Mouse (Mus musculus): ENCODE data around the gene Mkln1.

The Mkln1 gene

DNA sequence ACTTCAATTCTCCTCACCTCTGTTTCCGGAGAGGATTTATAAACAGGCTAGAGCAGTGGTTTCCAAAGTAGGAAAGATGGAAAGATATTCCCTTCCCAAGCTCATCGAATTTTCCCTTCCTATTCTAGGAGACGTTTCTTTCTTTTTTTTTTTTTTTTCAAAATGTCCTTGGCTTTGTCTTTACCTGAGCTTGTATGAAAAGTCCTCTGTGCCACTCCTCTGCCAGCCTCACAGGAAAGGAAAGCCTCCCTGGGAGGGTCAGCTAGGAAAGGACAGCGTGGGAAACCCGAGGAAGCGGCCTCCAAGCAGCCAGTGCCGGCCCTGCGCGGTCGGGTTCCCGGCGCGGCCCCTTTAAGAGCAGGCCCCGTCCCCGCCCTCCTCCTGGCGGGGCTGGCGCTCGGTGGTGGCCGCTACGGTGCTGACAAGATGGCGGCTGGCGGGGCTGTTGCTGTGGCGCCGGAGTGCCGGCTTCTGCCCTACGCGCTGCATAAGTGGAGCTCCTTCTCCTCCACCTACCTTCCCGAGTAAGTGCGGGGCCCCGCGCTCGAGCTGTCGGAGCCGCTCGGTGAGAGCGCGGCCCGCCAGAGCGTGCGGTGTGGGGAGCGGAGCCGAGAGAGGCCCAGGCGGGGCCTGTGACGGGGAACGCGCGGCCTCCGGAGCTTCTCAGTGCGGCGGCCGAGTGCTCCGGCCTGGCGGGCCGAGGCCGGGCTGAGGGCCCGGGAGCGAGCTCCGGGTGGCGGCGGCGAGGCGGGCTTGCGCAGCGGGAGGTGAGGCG lies at the start of gene Mkln1:
Mkln1 (plus strand) TSS at position 305 of the 775 bp plus-strand sequence.
- peak; percentile 84 for DNase-seq (ENCODE audit: low spot score)

DNA sequence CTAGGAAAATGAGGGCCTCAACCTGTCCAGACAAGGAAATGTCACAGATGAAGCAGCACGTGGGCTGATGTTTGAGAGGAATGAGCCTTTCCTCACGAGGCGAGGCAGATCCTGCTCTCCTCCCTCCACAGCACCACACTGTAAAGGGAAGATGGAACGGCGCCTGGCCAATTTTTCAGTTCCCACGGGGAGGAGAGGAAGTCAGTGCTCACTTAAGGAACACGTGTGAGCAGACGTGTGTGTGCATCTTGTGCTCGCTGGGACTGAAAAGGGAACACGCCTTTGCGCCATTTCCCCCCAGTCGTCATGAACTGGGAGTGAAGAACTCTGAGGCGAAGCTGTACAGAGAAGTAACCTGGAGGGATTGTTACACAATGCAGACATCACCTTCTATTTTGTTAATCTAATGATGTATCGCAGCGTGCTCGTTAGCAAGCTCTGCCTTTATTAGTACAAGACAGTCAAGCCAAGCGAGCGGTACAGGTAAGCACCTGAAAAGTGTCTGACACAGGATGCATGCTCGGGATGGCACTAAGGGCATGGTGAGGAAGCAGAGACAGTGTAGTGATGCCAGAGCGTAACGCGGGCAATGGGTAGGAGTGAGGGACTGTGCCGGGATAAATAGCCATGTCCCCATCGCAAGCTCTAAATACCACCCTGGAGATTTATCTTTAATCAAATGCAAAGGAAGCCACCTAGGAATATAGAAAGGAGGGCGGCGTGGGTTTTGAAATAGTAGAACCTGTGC lies 41.9 kb upstream of the Mkln1 start:
- DNase-seq (ENCODE audit: low spot score) = no peak

DNA sequence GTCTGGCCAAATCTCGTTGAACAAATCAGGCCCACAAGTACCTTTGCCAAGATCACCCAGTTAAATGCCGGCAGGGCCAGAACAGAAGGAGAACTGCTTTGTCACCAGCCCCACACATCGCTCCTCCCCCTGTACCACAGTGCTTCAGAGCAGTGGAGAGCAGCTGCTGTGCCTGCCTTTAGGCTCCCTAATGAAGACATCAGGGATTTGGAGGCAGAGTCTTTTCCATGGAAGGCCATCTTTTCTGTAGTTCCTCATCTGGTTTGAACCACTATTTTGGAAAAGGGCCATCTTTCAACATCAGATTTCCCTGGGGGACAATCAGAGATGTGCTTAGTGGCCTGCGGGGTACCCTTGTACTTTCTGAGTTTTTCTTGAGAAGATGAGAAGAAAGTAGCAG lies 41.2 kb upstream of the Mkln1 start:
- DNase-seq (ENCODE audit: low spot score) = no peak

DNA sequence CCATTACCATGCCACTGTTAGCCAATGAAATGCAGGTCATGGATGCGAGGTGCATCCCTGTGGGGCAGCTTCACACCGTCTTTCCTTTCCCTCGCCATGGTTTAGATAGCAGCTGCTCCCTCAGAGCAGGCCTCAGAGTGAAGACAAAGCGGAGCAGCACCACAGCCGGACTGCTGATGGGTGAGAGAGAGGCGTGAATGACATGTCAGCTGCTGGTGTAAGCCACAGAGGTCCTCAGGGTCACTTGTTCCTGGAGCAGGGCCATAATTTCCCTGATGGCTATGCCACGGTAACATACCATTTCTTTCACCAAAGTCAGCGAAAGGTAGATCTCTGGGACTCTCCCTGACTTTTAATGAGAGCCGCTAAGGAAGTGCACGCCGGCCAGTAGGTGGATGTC lies 35.9 kb upstream of the Mkln1 start:
- DNase-seq (ENCODE audit: low spot score) = no peak

DNA sequence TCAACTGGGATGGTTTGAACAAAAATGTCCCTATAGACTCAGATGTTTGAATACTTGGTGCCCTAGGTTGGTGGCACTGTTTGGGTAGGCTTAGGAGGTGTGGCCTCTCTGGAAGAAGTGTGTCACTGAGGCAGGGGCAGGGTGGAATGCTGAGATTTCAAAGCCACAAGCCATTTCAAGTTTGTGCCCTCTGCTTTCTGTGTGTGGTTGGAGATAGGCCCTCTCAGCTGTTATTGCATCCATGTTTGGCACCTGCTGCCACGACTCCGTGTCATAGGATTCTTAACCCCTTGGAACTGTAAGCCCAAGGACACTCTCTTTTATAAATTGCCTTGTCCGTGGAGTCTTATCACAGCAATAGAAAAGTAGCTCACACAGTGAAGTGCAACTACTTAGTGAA lies 34.1 kb upstream of the Mkln1 start:
- no peak for DNase-seq (ENCODE audit: low spot score)

DNA sequence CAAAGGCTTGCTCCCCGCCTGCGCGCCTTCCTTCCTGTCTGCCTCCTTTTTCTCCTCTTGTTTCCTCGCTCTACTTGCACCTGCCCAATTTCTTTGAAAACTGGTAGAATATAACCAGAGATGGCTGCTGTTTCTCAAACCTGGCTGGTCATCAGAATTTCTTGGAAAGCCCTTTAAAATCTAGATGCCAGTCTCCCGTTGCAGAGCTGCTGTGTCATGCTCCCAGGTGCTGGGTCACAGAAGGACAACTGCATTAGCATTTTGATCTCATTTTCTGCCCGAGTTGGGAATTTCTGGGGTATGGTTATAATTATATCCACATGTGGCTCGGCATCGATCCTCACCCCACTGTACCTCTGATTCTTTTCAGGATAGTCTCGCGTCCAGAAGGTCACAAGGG lies 30.6 kb upstream of the Mkln1 start:
- DNase-seq (ENCODE audit: low spot score) = no peak

DNA sequence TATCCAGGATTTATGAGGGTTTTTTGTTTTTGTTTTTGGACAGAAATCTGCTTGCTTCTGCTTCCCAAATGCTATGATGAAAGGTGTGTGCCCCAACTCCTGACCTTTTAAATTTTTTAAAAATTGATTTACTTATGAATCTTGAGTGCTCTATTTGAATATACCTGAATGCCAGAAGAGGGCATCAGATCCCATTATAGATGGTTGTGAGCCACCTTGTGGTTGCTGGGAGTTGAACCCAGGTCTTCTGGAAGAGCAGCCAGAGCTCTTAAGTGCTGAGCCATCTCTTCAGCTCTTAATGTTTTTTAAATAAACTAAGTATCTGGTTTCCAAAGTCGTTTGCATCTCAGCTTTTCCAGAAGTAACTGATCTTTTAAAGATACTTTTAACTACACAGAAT lies 30.0 kb upstream of the Mkln1 start:
- no peak for DNase-seq (ENCODE audit: low spot score)

DNA sequence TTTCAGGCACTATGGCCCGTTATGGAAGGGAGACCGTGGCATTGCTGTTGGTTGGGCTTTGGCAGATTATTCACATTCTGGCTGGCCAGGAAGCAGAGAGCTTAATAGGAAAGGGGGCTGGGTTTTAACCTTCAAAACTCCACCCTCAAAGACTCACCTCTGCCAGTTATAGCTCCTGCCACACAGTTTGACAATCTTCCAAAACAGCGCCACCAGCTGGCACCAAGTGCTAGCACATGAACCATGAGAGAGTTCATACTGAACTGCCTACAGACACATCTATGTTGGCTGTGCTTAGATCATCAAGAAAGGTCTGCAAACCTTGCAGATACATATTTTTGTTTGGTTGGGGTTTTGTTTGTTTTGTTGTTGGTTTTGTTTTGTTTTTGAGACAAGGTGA lies 28.7 kb upstream of the Mkln1 start:
- peak; percentile 19 for DNase-seq (ENCODE audit: low spot score)

DNA sequence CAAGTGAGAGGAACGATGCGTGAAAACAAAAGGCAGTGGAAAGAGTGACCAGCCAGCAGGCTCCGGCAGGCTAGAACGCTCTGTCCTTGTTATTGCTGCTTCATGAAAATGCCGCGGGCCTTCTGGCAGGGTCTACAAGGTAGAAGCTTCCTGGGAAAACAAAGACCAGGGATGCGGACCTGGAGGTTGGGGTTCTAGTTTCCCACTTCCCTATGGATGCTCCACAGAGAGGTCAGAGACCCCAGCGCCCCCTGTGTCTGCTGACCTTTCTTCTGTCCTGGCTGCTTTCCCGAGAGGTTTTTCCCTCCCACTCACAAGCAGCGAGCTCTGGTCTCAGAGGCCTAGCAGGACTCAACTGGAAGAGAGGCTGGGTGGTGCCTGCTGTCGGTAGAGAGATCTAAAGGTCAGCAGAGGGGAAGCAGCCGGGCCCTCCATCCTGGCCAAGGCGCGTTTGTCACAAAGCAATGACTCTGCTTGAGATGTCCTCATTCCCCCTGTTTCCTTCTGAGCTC lies 27.9 kb upstream of the Mkln1 start:
- DNase-seq (ENCODE audit: low spot score) = no peak

DNA sequence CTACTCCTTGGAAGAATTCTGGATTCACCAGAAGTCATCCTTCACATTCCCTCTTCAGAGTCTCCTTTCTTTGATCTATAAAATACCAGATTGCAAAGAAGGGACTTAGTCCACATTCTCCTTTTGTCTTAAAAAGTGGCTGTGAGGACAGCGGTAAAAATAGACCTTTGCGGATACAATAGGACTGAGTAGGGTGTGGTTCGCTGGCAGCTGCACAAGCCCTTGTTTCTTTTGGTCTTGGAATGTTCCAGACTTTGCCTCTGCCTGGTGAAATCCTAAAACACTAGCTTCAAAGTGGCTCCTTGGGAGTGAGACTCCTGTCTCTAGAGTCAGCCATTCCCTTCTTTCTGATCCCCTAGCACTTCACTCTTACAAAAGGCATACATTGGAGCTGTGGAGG lies 27.4 kb upstream of the Mkln1 start:
- no peak for DNase-seq (ENCODE audit: low spot score)

DNA sequence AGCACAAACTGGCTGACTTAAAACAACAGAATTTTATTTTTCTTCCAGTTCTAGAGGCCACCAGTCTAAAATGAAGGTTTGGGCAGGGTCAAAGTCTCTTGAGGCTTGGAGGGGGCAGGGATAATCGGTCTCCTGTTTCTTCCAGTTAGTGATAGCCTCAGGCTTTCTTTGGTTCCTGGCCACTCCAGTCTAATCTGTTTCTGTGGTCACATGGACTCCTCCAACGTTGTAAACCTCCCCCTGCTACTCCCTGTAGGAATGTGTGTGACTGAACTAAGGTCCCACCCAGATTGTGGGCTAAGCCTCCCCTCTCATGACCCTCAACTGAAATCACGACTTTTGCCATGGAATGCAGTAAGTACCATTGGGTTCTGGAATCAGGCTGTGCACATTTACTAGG lies 25.9 kb upstream of the Mkln1 start:
- no peak for DNase-seq (ENCODE audit: low spot score)

DNA sequence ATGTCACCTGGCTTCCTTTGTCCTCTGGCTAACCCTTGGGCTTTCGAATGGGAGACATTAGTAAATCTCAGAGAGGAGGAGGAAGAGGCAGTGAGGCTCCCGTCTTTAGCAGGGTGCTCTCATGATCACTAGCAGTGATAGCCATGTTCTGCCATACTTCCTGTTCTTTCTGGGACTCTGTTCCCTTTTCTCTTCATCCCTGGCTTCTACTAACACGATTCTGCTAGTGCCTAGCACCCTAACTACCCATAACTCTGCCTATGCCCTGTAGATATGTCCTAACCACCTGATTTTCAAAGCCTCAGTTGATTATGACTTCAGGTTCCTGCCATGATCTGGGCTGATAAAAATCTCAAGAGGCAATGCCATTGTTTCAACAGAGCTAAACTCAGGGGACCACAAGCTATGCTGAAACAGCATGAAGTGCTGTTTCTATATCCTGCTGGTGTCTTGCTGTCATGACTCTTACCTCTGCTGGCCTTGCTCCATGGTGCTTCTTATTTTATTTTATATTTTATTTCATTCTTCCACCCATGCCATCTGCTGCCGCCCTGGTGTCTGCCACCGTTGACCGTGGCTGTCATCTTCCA lies 25.4 kb upstream of the Mkln1 start:
- DNase-seq (ENCODE audit: low spot score) = no peak

DNA sequence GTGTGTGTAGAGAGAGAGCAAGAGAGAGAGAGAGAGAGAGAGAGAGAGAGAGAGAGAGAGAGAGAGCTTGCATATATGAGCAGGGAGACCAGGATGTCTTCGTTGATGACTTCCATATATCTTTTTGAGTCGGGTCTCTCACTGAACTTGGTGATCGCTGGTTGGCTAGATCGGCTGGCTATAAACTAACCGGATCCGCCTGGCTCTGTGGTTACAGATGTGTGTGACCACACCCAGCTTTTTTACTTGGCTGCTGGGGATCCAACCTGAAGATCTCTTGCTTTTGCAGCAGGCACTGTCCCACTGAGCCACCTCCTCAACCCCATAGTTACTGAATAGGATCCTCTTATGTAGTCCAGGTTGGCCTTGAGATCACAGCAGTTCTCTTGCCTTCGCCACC lies 15.5 kb upstream of the Mkln1 start:
- DNase-seq (ENCODE audit: low spot score) = no peak

DNA sequence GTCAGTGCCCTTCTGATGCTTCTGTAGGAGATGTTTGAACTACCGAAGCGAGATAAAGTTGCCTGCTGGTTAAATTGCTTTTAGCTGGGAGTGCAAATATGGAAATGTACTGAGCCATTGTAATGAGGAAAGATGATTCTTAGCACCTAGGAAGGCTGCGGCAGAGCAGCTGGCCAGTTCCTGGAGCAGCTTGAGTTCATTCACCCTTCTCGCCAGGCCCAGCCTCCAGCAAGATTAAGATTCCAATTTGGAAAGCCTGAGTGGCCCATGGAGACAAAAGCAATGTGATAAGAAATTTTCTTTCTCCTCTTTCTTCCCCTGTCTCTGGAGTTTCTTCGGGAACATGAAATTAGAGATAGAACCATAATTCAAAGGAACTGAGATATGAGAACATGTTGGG lies 13.7 kb upstream of the Mkln1 start:
- DNase-seq (ENCODE audit: low spot score) = no peak

DNA sequence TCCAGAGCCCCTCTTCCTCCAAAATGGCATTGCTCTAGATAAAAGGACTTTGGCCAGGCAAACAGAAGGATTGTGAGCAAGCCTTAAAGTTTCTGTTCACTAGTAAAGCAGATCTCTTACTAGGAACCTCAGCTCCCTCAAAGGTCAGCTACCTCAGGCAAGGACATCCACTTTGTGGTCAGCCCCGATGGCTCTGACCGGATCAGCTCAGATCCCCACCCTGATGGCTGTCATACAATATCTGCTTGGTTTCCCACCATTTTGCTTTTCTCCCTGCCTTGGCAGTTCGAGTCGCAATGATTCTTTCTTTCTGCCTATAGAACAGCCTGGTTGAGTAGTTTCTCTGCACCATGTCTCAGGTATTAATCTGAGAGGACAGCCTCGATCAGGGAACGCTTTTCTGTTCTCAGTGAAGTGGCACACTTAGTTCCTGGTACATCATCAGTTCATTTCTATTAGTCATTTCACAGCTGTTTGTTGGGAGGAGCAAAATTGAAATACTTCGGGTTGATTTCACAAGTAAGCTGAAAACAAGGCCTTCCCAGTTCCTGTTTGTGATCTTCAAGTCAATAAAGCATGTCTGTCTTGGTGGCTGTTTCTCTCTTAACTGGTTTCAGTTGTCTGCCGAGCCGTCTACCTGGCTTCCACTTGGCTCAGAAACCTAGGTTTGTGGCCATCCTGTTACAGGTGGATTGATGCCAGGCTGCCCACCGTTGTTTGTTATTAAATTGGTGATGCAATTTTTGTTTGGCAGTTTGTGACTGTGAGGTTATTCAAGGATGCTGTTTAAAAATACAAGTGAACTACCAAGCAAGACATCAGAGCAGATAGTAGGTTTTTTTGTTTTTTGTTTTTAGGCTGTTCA lies 13.0 kb upstream of the Mkln1 start:
- no peak for DNase-seq (ENCODE audit: low spot score)

DNA sequence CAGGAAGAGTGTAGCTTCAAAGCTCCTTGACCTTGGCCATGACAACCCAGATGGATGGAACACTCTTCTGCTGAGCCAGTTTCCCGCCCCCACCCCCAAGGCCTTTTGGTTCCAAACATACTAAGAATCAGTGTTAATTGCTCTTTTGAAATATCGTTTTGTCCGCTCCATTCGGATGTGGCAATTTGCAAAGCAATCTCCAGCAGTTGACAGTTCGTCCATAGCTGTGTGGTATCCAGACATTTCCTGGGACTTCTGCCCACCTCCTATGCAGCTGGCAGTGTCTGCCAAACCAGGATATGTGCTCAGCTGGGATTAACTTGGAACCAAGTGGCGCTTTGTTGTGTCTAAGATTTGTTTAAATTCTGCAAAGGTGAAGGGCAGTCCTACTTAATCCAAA lies 8.8 kb upstream of the Mkln1 start:
- no peak for DNase-seq (ENCODE audit: low spot score)

DNA sequence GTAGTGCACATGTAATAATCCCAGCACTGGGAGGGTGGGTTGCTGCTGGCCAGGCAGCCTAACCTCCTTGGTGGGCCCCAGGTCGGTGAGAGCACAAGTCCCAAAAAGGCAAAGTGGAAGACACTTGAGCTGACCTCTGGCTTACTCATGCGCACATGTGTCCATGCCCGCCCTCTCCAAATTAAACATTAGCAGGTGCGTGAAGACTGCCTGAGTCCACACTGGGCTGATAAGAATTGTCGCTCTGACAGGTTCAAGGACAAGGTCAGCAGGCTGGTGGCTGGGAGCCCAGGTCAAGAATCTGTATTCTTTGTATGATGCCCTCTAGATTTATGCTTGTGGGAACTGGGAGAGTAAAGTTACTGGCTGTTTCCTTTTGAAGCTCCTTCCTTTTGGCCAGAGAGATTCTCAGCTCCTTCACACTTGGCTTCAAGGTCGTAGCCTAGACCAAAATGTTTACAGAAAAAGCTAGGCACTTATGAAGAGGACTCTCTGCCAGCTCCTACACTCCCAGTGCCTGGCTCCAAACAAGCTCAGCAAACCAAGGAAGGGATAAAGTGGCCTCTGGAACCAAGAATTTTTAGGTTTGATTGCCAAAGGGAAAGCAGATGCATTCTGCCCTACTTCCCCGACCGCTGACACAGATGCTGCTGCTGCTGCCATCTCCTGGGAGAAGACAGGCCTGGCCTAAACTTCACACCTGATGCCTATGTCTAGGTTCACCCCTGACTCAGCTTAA lies 8.1 kb upstream of the Mkln1 start:
- DNase-seq (ENCODE audit: low spot score) = no peak

DNA sequence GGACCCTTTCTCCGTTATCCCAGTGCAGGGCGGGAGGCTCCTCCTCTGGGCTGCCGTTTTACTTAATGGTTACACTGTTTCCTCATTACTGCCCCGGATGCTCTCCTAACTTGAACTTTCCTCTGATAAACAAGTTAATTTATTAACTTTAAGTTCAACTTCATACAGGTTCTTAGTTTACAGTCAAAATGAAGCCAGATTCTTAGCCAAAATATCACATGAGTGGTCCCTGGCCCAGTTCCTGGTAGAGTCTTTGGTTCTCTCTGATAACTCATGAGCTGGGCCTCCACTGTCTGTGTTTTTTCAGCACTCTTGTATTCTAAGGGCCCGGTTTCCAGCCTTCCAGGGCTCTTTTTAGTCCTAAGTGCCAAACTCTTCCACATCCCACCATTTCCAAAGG lies 5.7 kb upstream of the Mkln1 start:
- DNase-seq (ENCODE audit: low spot score) = no peak

DNA sequence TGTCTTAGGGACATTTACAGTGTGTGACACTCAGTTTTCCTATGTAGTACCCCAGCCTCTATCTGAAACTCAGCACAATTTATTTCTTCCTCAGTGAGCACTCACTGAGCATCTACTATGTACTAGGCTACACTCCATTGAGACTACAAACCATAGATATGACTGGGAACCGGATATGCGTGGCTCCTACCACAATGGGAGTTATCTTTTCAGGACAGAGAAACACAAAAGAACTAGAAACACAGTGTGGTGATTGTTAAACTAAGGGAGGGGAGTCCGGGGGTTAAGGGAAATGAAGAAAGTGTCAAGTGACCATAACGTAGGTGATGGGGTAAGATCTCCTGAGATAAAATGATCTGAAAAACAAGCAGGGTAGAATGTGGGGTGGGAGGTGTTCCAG lies 2.4 kb upstream of the Mkln1 start:
- no peak for DNase-seq (ENCODE audit: low spot score)

DNA sequence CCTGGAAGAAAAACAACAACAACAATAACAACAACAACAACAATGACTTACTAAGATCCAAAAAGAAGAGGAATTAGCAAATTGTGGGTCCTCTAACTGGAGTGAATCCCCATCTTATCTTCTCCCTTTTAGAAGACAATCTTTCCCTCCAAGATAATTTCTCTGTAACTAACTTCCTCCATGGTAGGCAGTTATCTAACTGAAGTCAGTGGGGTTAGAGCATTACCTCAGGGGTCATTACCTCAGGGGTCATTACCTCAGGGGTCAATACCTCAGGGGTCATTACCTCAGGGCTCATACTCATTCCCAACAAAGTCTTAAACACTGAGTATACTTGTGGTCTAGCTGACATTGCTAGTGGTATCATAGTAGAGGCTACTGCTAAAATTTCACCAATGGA lies 1.2 kb upstream of the Mkln1 start:
- DNase-seq (ENCODE audit: low spot score) = no peak

DNA sequence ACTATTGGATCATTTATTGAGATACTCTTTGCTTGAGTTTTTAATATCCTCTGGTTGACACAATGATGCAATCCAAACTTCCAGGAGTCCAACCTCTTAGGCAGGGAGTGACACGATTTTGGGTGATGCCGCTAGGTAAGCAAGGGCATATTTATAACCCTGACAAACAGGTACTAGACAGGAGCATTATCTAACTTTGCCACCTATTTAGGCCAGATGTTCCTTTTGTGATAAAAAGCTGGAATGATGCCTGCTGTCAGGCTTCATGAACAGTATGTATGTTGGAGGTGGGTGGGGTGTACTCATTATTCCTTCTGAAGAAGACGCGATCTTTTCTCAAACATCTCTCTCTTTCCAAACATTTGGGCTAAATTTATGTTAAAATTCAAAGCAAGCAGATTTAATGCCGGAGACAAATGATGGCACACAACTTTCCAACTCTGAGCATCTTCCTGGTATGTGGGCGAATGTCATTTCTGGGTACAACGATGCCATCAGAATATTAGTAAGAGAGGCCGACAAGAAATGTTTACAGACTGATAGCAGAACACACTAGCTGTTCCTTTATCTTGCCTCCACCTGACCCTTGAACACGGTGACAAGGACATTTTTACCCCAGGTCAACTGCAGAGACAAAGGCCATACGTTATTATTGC lies 632 bp upstream of the Mkln1 start:
- DNase-seq (ENCODE audit: low spot score) = no peak
